Mouse (Mus musculus) embryonic facial prominence, embryonic 15.5 days (tissue): ENCODE data around the gene Pip4k2c. TPM values are rescaled to one million over a fixed set of nuclear protein-coding genes. Genes with fewer than 3 reads are reported as not detected.

ENCODE experiments used
- ATAC-seq: fragments of 200-750 bp; cut with Nextera tagmentation; 2 replicates; pipeline ENCODE4 v1.8.0; 2017; ENCODE audit warnings: low read depth, moderate TSS enrichment; ENCODE audit not compliant: insufficient number of reproducible peaks, low FRiP score, low TSS enrichment
- H3K27ac ChIP-seq: fragments of 300-500 bp; sonication (generic); replicated peaks from 2 replicates; pipeline ENCODE4 v1.5.1; 2015; ENCODE audit warnings: mild to moderate bottlenecking, inconsistent platforms
- H3K27me3 ChIP-seq: fragments of 300-500 bp; sonication (generic); 2 replicates; pipeline ENCODE4 v1.6.1; 2015; ENCODE audit warnings: inconsistent platforms
- H3K36me3 ChIP-seq: fragments of 300-500 bp; sonication (generic); 2 replicates; pipeline ENCODE4 v1.6.1; 2015; ENCODE audit warnings: mild to moderate bottlenecking, inconsistent platforms
- H3K4me1 ChIP-seq: fragments of 300-500 bp; sonication (generic); 2 replicates; pipeline ENCODE4 v1.6.1; 2015; ENCODE audit warnings: inconsistent platforms
- H3K4me2 ChIP-seq: fragments of 300-500 bp; sonication (generic); replicated peaks from 2 replicates; pipeline ENCODE4 v1.6.1; 2015; ENCODE audit warnings: mild to moderate bottlenecking, inconsistent platforms
- H3K4me3 ChIP-seq: fragments of 300-500 bp; sonication (generic); replicated peaks from 2 replicates; pipeline ENCODE4 v1.5.1; 2015; ENCODE audit warnings: mild to moderate bottlenecking, inconsistent platforms
- H3K9ac ChIP-seq: fragments of 300-500 bp; sonication (generic); 2 replicates; pipeline ENCODE4 v1.6.1; 2015; ENCODE audit warnings: inconsistent platforms
- H3K9me3 ChIP-seq: fragments of 300-500 bp; sonication (generic); replicated peaks from 2 replicates; pipeline ENCODE4 v1.6.1; 2016; ENCODE audit warnings: inconsistent platforms
- WGBS: fragments of 180-500 bp; shearing (Covaris S2); methylation state at CpG from one replicate; pipeline ENCODE4 v1.1.7; 2015; 5-methylcytosine and 5-hydroxymethylcytosine counted together
- polyA plus RNA-seq: library from polyadenylated mRNA; unstranded; fragments of >200 nt; fragmentation: Nextera tagmentation; extraction: Ambion mirVana; gene quantifications from 2 replicates; pipeline ENCODE4 v1.2.1, GENCODE M21; 2015

Pip4k2c gene
- polyA plus RNA-seq, 1 experiment from 2014 or later: 31.3 TPM

GRCm38 (mm10) chr10:127209928-127210570, 1.3 kb downstream of the Pip4k2c start:
- H3K27ac ChIP-seq: no peak overlapping the region
- peaks cover 23% of the 10 kb centered on the region for H3K36me3 ChIP-seq
- H3K9me3 ChIP-seq: no peaks in the 10 kb centered on the region
- ATAC-seq: no peak
- peaks cover 18% of the 10 kb centered on the region for H3K4me1 ChIP-seq
- H3K4me3 ChIP-seq: peak overlapping the region; percentile 82
- H3K27me3 ChIP-seq: no peaks in the 10 kb centered on the region
- 83% methylated on average over 13 of the region's 13 CpGs for WGBS
- H3K4me2 ChIP-seq: peak overlapping the region; percentile 86
- H3K9ac ChIP-seq: peak overlapping the region; percentile 1; the same call in 1 of the 2 replicates

- no peak for ATAC-seq
- peaks cover 18% of the 10 kb centered on the region for H3K4me1 ChIP-seq
- WGBS: 83% methylated on average over 4 of the region's 4 CpGs
- no peak overlapping the region for H3K4me3 ChIP-seq
- no peak overlapping the region for H3K9ac ChIP-seq
- H3K27ac ChIP-seq: no peak overlapping the region
- H3K4me2 ChIP-seq: no peak overlapping the region
- peaks cover 31% of the 10 kb centered on the region for H3K36me3 ChIP-seq
- H3K9me3 ChIP-seq: no peaks in the 10 kb centered on the region
- H3K27me3 ChIP-seq: no peaks in the 10 kb centered on the region
Measured at GRCm38 (mm10) chr10:127208921-127209320, 2.5 kb downstream of the Pip4k2c start.

GRCm38 (mm10) chr10:127205373-127205772, 6.0 kb downstream of the Pip4k2c start:
- WGBS: 90% methylated on average over 10 of the region's 10 CpGs

GRCm38 (mm10) chr10:127204589-127204988, 6.8 kb downstream of the Pip4k2c start:
- 89% methylated on average over 5 of the region's 5 CpGs for WGBS
- peaks cover 61% of the 10 kb centered on the region for H3K36me3 ChIP-seq
- no peak overlapping the region for H3K27ac ChIP-seq
- H3K4me1 ChIP-seq: peaks cover 2% of the 10 kb centered on the region; the same call in 1 of the 2 replicates
- H3K9ac ChIP-seq: no peak overlapping the region
- H3K27me3 ChIP-seq: no peaks in the 10 kb centered on the region
- H3K4me3 ChIP-seq: no peak overlapping the region
- no peak for ATAC-seq
- H3K9me3 ChIP-seq: no peaks in the 10 kb centered on the region
- no peak overlapping the region for H3K4me2 ChIP-seq

More at GRCm38 (mm10) chr10:127205373-127205772, 6.0 kb downstream of the Pip4k2c start:
- no peak overlapping the region for H3K4me2 ChIP-seq
- H3K4me3 ChIP-seq: no peak overlapping the region
- no peak overlapping the region for H3K9ac ChIP-seq
- peaks cover 55% of the 10 kb centered on the region for H3K36me3 ChIP-seq
- ATAC-seq: no peak
- no peak overlapping the region for H3K27ac ChIP-seq
- no peaks in the 10 kb centered on the region for H3K9me3 ChIP-seq
- H3K27me3 ChIP-seq: no peaks in the 10 kb centered on the region
- peaks cover 10% of the 10 kb centered on the region for H3K4me1 ChIP-seq

- H3K4me1 ChIP-seq: no peaks in the 10 kb centered on the region
- no peak overlapping the region for H3K9ac ChIP-seq
- no peaks in the 10 kb centered on the region for H3K9me3 ChIP-seq
Measured at GRCm38 (mm10) chr10:127203106-127203505, 8.3 kb downstream of the Pip4k2c start.

GRCm38 (mm10) chr10:127200279-127200678, 11.1 kb downstream of the Pip4k2c start:
- Histone ChIP-seq H3K4me3 (no peak overlapping the region), H3K9me3 (no peaks in the 10 kb centered on the region), H3K9ac (no peak overlapping the region), H3K36me3 (peaks cover 62% of the 10 kb centered on the region), H3K4me1 (peaks cover 15% of the 10 kb centered on the region), H3K4me2 (no peak overlapping the region), H3K27ac (no peak overlapping the region), H3K27me3 (no peaks in the 10 kb centered on the region)
- ATAC-seq: no peak
- WGBS: 78% methylated on average over 8 of the region's 8 CpGs

More at GRCm38 (mm10) chr10:127203106-127203505, 8.3 kb downstream of the Pip4k2c start:
- H3K4me2 ChIP-seq: no peak overlapping the region
- peaks cover 75% of the 10 kb centered on the region for H3K36me3 ChIP-seq
- no peak overlapping the region for H3K27ac ChIP-seq
- 89% methylated on average over 3 of the region's 3 CpGs for WGBS
- H3K27me3 ChIP-seq: no peaks in the 10 kb centered on the region
- no peak for ATAC-seq
- H3K4me3 ChIP-seq: no peak overlapping the region

GRCm38 (mm10) chr10:127199474-127199873, 11.9 kb downstream of the Pip4k2c start:
- H3K4me1 ChIP-seq: peaks cover 20% of the 10 kb centered on the region
- no peak overlapping the region for H3K4me2 ChIP-seq
- no peak overlapping the region for H3K9ac ChIP-seq
- no peak overlapping the region for H3K27ac ChIP-seq
- ATAC-seq: no peak
- H3K4me3 ChIP-seq: no peak overlapping the region
- H3K9me3 ChIP-seq: no peaks in the 10 kb centered on the region
- 82% methylated on average over 11 of the region's 11 CpGs for WGBS
- no peaks in the 10 kb centered on the region for H3K27me3 ChIP-seq
- H3K36me3 ChIP-seq: peaks cover 55% of the 10 kb centered on the region

GRCm38 (mm10) chr10:127199068-127199467, 12.3 kb downstream of the Pip4k2c start:
- Histone ChIP-seq H3K27ac (no peak overlapping the region), H3K4me1 (peaks cover 24% of the 10 kb centered on the region), H3K27me3 (no peaks in the 10 kb centered on the region), H3K9ac (no peak overlapping the region), H3K4me2 (no peak overlapping the region), H3K9me3 (no peaks in the 10 kb centered on the region), H3K36me3 (peaks cover 54% of the 10 kb centered on the region), H3K4me3 (no peak overlapping the region)
- ATAC-seq: no peak
- WGBS: 65% methylated on average over 5 of the region's 5 CpGs

- no peak for ATAC-seq
- 38% methylated on average over 2 of the region's 2 CpGs for WGBS
- no peak overlapping the region for H3K4me3 ChIP-seq
- H3K4me2 ChIP-seq: no peak overlapping the region
- 0 out of 2 replicates have a peak overlapping the region, but pooled peaks have one; percentile 48 for H3K27ac ChIP-seq
- H3K9ac ChIP-seq: no peak overlapping the region
- H3K9me3 ChIP-seq: no peaks in the 10 kb centered on the region
- H3K36me3 ChIP-seq: peaks cover 49% of the 10 kb centered on the region
- peaks cover 26% of the 10 kb centered on the region for H3K4me1 ChIP-seq
- H3K27me3 ChIP-seq: no peaks in the 10 kb centered on the region
Measured at GRCm38 (mm10) chr10:127198492-127198891, 12.9 kb downstream of the Pip4k2c start.

GRCm38 (mm10) chr10:127197505-127198110, 13.8 kb downstream of the Pip4k2c start:
- H3K36me3 ChIP-seq: peaks cover 48% of the 10 kb centered on the region

GRCm38 (mm10) chr10:127197104-127197503, 14.3 kb downstream of the Pip4k2c start:
- Histone ChIP-seq H3K9ac (no peak overlapping the region), H3K27me3 (no peaks in the 10 kb centered on the region), H3K9me3 (no peaks in the 10 kb centered on the region), H3K4me2 (no peak overlapping the region), H3K36me3 (peaks cover 46% of the 10 kb centered on the region), H3K4me3 (no peak overlapping the region), H3K27ac (peak overlapping the region; percentile 95), H3K4me1 (peaks cover 40% of the 10 kb centered on the region)
- ATAC-seq: no peak
- WGBS: 84% methylated on average over 8 of the region's 8 CpGs

More at GRCm38 (mm10) chr10:127197505-127198110, 13.8 kb downstream of the Pip4k2c start:
- H3K9ac ChIP-seq: no peak overlapping the region
- peaks cover 35% of the 10 kb centered on the region for H3K4me1 ChIP-seq
- WGBS: 85% methylated on average over 11 of the region's 11 CpGs
- no peak for ATAC-seq
- peak overlapping the region; percentile 95 for H3K27ac ChIP-seq
- H3K27me3 ChIP-seq: no peaks in the 10 kb centered on the region
- no peak overlapping the region for H3K4me3 ChIP-seq
- H3K9me3 ChIP-seq: no peaks in the 10 kb centered on the region
- H3K4me2 ChIP-seq: no peak overlapping the region
